Mouse (Mus musculus) gastrocnemius, postnatal 36 days (tissue): ENCODE results near the gene Taf1a. TPM values are rescaled to one million over a fixed set of nuclear protein-coding genes. Genes with fewer than 3 reads are reported as not detected.
A peak's percentile ranks its signal among the peaks of the same experiment; 100 is the strongest.
"Not testable (repeated sequence)": the region's sequence is repeated elsewhere in the genome, so short reads cannot be mapped to it uniquely, and the experiment has no call there.

ENCODE experiments used
- DNase-seq, 2 experiments: peaks; one replicate each; pipeline ENCODE4 v3.0.0; 2022
- intact Hi-C: fragments of 180-260 bp; cut with DNase I; formaldehyde crosslinking; loops from one replicate; pipeline ENCODE4 v1.15.1; 2025
- long read RNA-seq, 2 experiments: library from polyadenylated mRNA; stranded (forward); transcript quantifications; one replicate each; pipeline ENCODE4 v2.0.0; 2021
- total RNA-seq, 2 experiments: library from RNA; stranded (reverse); gene quantifications; 2 replicates each; pipeline ENCODE4 v1.2.3; 2021

The Taf1a gene
- 1 to 10 TPM; 3.7 to 4.8 TPM for total RNA-seq
- long read RNA-seq, experiment 1: 0 reads
- long read RNA-seq, experiment 2: 0 reads

- intact Hi-C loops: no loop called here
- DNase-seq: peak; percentile 82 to 88
Observed at GRCm38 (mm10) chr1:183388426-183389406, at the start of gene Taf1a. Gene Taf1a (plus strand): TSS chr1:183388981.

GRCm38 (mm10) chr1:183342902-183343301 is 45.9 kb upstream of the Taf1a start:
- intact Hi-C loops, DNase-seq: not testable (repeated sequence)

- intact Hi-C loops: no loop called here
- DNase-seq: peak; percentile 79 to 82
Observed at GRCm38 (mm10) chr1:183344886-183345816, 43.6 kb upstream of the Taf1a start.

GRCm38 (mm10) chr1:183345817-183346195 is 43.0 kb upstream of the Taf1a start:
- intact Hi-C loops: no loop called here
- DNase-seq: no peak

- intact Hi-C loops: no loop called here
- DNase-seq: no peak
Observed at GRCm38 (mm10) chr1:183349840-183350239, 38.9 kb upstream of the Taf1a start.

- DNase-seq: no peak
- intact Hi-C loops: no loop called here
Observed at GRCm38 (mm10) chr1:183358901-183359300, 29.9 kb upstream of the Taf1a start.

GRCm38 (mm10) chr1:183362301-183362700 is 26.5 kb upstream of the Taf1a start:
- DNase-seq: no peak
- intact Hi-C loops: no loop called here

GRCm38 (mm10) chr1:183362729-183363576 is 25.8 kb upstream of the Taf1a start:
- intact Hi-C loops: no loop called here

GRCm38 (mm10) chr1:183363577-183363867 is 25.3 kb upstream of the Taf1a start:
- DNase-seq: no peak
- intact Hi-C loops: no loop called here

More at GRCm38 (mm10) chr1:183362729-183363576, 25.8 kb upstream of the Taf1a start:
- DNase-seq: no peak

- DNase-seq: no peak
- intact Hi-C loops: loop anchor here (2.0 kb wide), 1 partner anchor 66 kb away; no protein-coding TSS in a partner anchor
Observed at GRCm38 (mm10) chr1:183366361-183366760, 22.4 kb upstream of the Taf1a start.

- DNase-seq: peak in 1 of 2 experiments; percentile 29
- intact Hi-C loops: no loop called here
Observed at GRCm38 (mm10) chr1:183368601-183369400, 20.0 kb upstream of the Taf1a start.

- peak; percentile 93 to 94 for DNase-seq
- intact Hi-C loops: no loop called here
Observed at GRCm38 (mm10) chr1:183369427-183370014, 19.3 kb upstream of the Taf1a start, which contains the start of gene Mia3. Gene Mia3 (minus strand): TSS chr1:183369553.

- DNase-seq: no peak
- intact Hi-C loops: no loop called here
Observed at GRCm38 (mm10) chr1:183374728-183375127, 14.1 kb upstream of the Taf1a start.

GRCm38 (mm10) chr1:183377045-183377444 is 11.7 kb upstream of the Taf1a start:
- intact Hi-C loops: no loop called here
- DNase-seq: no peak

GRCm38 (mm10) chr1:183378321-183378941 is 10.3 kb upstream of the Taf1a start:
- DNase-seq: peak in 1 of 2 experiments; percentile 25
- intact Hi-C loops: no loop called here

- DNase-seq, intact Hi-C loops: not testable (repeated sequence)
Observed at GRCm38 (mm10) chr1:183379376-183379775, 9.4 kb upstream of the Taf1a start.

- intact Hi-C loops: no loop called here
- no peak for DNase-seq
Observed at GRCm38 (mm10) chr1:183381816-183382215, 7.0 kb upstream of the Taf1a start.

GRCm38 (mm10) chr1:183382621-183383020 is 6.2 kb upstream of the Taf1a start:
- DNase-seq: no peak
- intact Hi-C loops: no loop called here
